Mouse (Mus musculus): Measurements from ENCODE around the gene 1700020A23Rik. TPM values are rescaled to one million over a fixed set of nuclear protein-coding genes. Genes with fewer than 3 reads are reported as not detected.

The 1700020A23Rik gene
- total RNA-seq, 2 experiments from 2014 or later = not detected

DNA sequence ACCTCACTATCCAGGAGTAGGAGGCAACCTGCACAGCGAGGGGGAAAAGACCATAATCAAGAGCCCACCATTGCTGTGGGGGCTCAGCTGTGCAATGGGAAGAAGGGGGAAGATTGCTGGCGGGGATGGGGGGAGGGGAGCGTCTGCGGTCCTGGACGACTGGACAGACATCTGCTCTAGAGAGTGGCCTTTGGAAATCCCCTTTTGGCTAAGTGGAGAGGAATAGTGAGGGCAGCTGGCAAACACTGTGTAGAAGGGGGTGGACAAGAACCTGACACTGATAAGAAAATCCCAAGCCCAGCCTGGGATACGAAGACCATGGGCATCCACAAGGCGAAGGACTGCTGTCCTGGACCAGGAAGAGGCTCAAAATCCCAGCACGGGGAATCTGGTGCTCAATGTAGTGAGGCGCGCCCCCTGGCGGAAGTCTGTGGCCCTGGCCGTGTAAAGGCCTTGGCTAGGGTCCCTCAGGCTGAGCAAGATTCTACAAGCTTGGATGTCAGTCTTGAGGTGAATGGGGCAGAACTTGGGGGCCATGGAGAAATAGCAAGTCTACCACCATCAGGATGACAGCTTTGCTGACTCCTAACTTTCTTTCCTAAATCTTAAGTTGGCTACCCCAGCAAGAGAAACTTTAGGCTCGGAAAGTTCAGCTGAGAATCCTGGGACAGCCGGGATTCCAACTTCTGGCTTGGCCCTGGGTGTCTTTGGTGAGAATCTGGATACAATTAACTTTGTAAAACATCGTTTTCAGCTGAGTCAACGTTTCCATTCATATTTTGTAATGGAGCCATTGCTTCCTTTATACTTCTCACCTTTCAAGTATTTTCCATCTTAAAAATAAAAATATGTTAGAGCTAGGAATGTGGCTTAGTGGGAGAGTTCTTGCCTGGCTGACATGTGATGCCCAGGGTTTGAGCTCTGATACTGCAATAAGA lies 6.8 kb downstream of the 1700020A23Rik start:
- DNase-seq = peak; percentile 87 to 93
- intact Hi-C loops (cut with DNase I) = loop anchor here (1.0 kb wide), 1 partner anchor 121 kb away; no protein-coding TSS in a partner anchor

DNA sequence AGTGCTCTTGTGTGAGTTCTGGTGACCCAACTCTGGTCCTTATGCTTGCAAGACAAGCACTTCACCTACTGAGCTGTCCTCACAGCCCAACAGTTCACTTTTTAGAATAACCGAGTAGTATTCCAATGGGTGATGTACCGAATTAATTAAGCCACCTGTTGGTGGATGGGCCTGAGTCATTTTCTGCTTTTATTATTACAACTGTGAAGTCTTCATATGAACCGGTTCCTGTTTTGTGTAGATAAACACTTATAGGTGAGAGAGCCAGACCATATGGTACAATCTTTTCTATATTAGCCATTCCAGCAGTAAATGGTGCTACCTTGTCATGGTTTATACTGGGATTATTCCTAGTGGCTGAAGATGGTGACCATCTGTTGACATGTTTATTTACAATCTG lies 7.7 kb downstream of the 1700020A23Rik start:
- no peak for DNase-seq
- intact Hi-C loops (cut with DNase I) = no loop called here

DNA sequence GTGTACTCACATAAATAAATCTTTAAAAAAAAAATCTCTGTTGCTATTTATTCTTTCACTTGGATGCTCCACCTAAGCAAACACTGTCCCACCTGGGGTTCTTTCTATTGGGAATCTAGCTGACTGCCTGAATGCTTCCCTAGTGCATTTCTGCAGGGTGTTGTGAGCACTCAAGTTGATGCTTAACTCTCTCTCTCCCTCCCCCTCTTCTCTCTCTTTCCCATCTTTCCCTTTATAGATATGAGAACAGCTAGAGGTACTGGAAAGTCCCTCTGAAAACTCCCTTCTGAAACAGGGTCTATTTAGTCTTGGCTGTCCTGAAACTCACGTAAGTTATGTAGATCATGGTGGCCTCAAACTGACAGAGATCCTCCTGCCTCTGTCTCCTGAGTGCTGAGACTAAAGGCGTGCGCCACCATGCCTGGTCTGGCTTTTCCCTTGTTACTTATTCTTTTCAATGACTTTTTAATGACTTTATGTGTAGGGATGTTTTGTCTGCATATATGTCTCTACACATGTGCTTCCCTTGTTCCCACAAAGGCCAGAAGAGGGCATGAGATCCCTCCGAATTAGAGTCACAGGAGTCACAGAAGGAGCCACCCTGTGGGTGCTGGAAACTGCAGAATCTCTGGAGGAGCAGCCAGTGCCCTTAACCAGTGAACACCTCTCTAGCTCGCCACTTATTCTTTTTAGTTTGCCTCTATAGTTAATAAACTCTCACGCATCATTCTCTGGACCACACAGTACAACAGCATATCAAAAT lies 9.2 kb downstream of the 1700020A23Rik start:
- no peak for DNase-seq
- intact Hi-C loops (cut with DNase I) = no loop called here

DNA sequence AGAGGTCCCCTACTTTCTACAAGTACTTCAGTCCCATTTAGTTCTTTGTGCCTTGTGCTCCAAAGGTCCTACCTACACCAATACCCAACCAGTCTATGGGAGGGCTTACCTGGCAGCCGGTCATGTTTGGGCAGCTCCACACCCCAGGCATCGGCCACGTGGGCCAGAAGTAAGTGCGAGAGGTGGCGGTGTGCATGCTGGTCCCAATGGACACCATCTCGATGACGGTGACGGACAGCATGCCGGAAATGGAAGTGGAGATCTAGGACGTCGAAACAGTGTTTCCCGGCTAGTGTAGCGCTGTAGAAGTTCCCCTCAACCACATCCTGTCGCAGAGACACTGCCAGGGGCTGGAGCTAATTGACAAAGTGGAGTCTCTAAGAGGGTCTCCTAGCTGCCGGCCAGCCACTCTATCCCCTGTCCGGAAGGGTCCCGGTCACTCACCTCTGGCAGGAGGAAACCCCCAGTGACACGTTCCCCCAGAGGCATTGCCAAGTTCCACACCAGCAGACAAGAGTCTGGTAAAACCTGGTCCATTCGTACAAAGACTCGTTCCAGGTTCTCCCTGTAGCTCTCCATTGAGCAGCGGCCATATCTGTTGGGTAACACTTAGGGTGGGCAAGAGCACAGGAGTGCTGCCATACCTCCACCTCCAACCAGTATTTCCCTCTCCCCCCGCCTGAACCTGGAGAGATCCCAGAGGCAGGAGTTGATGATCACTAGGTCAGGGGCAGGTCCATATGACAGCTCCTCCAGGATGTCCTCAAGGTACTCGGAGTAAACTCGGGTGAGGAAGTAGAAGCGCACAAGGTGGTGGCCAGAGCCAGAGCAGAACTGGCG lies 16.9 kb downstream of the 1700020A23Rik start:
- intact Hi-C loops (cut with DNase I) = no loop called here
- DNase-seq = no peak

DNA sequence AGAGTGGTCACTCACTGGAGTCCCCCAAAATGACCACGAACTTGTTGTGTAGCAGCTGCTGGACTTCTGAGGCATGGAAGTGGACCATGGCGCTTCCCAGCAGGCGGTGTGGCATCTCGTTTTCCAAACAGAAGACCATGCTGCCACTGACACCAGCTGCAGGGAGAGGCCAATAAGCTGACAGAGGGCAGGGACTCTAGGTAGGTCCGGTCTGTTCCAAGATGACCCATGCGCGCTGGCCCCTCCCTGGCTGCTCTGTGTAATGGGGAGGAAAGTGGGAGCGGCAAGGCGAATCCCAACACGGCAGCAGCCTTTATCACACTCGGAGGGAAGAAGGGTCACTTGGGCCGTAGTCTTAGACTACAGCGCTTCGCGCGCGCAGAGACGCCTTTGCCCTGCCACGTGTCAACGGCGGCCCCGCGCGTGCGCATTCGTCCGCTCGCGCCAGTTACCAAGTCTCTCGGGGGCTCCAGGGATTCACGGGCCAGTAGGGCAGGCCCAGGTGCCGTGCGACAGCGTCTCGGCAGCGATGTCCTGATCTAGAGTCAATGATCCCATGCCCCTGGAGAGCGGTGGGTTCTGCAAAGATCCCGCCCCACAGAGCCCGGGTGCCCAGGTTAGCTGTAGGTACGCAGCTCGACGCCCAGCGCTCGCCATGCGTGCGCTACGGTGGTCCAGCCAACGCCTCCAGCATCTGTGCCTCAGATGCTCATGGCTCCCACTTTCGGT lies 18.5 kb downstream of the 1700020A23Rik start:
- intact Hi-C loops (cut with DNase I) = no loop called here
- peak; percentile 82 to 85 for DNase-seq

DNA sequence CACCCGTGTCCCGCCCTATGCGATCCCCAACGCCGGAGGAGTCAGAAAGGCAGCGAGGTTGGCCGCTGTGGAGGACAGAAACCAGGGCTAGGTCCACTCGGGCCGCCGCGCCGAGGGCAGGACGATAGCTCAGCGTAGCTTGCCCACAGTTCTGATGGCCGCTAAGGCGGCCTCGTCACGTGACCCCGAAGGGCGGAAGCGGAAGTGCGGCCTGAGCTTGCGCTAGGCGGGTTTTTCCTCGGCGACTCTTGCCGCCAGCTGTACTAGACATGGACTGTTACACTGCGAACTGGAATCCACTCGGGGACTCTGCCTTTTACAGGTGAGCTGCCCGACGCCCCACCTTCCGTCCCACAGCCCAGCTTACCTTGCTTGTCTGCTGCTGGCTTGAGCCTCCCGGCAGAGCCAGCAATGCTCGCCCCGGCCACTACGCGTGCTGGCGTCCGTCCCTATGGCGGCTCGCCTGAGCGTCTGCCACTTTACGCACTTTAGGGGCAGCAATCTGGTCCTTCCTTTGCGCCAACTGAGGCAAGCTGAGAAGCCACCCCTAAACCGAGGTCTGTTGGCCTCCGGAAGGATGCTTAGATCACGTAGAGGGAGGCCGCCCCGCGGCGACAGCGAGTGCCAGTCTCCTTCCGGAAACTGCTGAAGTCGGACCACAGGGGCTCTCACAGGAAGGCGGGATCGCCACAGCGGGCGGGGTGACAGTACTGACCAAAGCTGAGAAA lies 19.2 kb downstream of the 1700020A23Rik start, which contains the start of the genes Vps16 and Pced1a:
Vps16 (plus strand) TSS at position 214 of the 728 bp plus-strand sequence.
Pced1a (minus strand) TSS at position 576 of the 728 bp plus-strand sequence.
- intact Hi-C loops (cut with DNase I) = no loop called here
- peak; percentile 96 to 97 for DNase-seq

DNA sequence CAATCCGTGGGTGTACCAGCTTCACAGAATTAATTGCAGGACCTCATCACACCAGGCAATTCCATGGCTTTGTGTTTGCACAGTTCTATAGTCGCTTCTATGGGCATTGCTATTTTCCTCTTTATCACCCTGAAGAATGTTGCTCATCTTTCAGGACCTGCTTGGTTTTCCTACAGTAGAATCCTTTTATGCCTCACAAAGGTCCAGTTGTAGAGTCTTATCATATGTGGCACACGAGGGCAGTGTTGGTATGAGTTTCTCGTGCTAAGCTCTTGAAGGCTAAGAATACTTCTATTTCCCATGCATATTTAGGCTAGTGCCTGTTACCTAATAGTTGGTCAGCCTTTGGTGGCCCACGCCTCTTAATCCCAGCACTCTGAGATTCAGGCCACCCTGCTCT lies 20.1 kb downstream of the 1700020A23Rik start:
- intact Hi-C loops (cut with DNase I) = no loop called here
- DNase-seq = peak; percentile 21 to 33

DNA sequence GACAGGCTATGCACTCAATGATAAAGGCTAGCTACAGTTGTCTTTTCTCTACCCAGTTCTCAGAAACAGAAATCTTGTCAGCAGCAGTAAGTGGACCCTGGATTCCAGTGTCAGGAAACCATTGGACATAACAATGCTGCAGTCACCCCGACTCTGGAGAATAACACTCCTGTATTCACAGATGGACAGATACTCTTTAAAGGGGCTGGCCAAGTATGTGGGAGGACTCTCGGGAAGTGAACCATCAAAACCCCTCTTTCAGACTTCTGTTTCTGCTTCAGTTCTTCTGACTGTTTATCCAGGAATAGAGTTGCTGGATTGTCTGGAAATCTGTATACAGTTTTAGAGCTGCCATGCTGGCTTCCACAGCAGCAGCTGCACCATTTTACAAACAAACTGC lies 24.8 kb downstream of the 1700020A23Rik start:
- intact Hi-C loops (cut with DNase I) = loop anchor here (5.0 kb wide), 1 partner anchor 97 kb away; no protein-coding TSS in a partner anchor

DNA sequence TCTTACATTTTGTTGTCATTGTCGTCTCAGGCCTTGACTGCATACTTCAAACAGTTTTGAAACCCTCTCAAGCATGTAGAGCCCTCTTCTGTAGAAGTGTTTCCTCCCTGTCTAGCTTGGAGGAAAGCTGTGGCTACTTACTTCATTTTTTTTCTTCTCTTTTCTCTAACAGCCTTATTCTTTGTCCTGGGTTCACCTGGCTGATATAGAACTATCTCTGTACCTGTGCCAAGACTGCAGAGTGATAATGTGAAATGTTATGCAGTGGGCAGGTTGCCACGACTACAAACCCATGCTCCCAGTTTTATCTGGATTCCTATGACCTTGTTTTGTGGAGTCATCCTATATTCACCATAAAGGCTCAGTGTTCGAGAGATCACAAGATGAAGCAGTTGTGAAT lies 25.4 kb downstream of the 1700020A23Rik start:
- intact Hi-C loops (cut with DNase I) = loop anchor here (5.0 kb wide), 1 partner anchor 97 kb away; no protein-coding TSS in a partner anchor

More for the DNA sequence above, 24.8 kb downstream of the 1700020A23Rik start:
- no peak for DNase-seq

DNA sequence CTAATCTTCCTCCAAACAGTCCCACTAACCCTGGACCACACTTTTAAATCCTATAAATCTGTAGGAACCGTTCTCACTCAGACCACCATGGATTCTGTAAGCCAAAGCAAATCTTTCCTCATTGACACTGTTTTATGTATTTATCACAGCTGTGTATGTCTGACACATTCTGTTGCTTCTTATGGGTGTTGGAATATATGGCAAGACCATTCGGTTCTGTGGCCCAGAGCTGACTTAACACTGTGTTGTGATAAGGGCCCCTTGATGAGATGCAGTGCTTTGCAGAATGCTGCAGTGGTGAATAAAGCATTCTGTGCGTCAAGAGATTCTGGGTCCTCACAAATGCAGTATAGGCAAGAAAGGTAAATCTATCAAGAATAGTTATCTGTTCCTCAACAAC lies 27.1 kb downstream of the 1700020A23Rik start:
- intact Hi-C loops (cut with DNase I) = loop anchor here (5.0 kb wide), 1 partner anchor 95 kb away; no protein-coding TSS in a partner anchor
- no peak for DNase-seq

More for the DNA sequence above, 25.4 kb downstream of the 1700020A23Rik start:
- no peak for DNase-seq

DNA sequence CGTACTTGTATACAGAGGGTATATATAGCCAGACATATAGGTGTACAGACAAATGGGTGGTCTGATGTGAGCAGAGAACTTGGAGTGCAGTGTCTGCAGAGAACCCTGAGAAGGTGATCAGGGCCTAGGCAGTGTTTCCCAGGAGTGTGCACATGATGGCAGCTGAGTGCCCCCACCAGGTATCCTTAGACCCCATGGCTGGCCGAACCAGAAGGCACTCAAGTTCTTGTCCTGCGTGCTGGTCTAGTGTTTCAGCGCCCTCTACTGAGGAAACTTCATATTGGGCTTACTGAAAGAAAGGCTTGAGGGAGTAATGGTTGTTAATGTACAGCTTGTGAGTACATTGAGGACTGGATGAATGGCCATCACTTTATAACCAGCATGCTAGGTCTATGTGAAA lies 28.1 kb downstream of the 1700020A23Rik start:
- peak; percentile 58 to 72 for DNase-seq
- intact Hi-C loops (cut with DNase I) = loop anchor here (5.0 kb wide), 1 partner anchor 94 kb away; no protein-coding TSS in a partner anchor

DNA sequence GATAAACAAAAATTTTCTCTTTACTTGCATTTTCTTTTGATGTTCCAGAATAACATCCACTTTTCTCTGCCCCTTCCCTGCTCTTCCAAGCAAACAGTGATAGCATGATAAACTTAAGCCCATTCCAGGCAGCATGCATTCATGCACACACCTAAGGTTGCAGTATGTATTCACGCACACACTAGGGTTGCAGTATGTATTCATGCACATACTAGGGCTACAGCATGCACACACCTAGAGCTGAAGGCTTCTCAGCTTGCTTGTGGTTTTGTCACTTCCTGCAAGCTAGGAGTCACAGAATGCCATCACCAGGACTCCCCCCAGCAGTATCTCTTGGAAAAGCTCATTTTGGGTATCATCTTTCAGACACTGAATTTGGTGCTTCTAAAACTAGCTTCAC lies 31.7 kb downstream of the 1700020A23Rik start:
- intact Hi-C loops (cut with DNase I) = no loop called here
- DNase-seq = no peak

DNA sequence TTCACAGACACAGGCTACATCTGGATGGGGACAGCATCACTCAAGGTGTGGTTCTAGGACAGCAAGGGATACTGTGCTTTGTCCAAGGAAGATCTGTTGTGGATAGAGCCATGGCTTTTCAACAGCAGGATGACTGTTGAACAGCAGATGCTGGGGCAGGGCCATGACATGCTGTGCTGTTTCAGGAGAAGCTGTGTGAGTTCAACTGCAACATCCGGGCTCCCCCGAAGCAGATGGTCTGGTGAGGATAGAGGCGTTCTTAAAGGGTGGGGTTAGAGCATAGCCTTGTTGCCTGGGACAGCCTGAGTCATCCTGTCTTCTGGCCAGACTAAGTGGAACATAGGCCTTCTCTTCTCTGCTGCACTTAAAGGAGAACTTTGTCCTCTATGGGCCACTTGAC lies 33.8 kb downstream of the 1700020A23Rik start:
- DNase-seq = peak in 1 of 2 experiments; percentile 29
- intact Hi-C loops (cut with DNase I) = no loop called here

DNA sequence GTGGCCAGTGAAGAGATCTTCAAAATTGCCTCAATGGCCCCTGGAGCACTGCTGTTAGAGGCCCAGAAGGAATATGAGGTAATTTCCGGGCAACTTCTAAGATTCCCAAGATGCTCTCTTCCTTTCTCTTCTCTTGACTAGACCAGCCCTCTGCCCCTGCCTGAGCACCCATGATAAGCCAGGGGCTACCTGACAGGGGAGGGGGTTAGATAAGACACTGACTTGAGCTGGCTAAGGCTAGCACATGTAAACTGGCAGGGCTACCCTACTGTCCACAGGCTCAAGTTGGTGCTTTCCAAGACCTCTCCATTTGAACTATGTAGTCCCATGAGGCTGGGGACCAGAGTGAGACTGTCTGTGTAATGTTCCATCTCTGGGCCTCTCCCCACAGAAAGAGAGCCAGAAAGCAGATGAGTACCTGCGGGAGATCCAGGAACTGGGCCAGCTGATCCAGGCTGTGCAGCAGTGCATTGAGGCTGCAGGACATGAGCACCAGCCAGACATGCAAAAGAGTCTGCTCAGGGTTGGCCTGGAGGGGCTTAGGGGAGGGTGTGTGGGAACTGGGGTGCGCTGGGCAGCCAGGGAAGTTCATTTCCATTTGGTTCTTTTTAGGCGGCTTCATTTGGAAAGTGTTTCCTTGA lies 34.9 kb downstream of the 1700020A23Rik start:
- intact Hi-C loops (cut with DNase I) = no loop called here
- no peak for DNase-seq

DNA sequence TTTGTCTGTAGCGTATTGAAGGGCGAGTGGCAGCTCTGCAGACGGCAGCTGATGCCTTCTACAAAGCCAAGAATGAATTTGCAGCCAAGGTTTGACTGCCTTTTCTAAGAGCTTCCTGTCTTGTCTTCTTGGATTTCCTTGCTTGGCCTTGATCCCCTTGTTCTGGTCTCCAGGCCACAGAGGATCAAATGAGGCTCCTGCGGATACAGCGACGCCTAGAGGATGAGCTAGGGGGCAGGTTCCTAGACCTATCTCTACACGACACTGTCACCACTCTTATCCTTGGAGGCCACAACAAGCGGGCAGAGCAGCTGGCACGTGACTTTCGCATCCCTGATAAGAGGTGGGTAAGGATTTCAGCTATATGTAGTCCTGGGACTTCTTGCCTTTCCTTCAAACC lies 37.1 kb downstream of the 1700020A23Rik start:
- intact Hi-C loops (cut with DNase I) = no loop called here
- no peak for DNase-seq

DNA sequence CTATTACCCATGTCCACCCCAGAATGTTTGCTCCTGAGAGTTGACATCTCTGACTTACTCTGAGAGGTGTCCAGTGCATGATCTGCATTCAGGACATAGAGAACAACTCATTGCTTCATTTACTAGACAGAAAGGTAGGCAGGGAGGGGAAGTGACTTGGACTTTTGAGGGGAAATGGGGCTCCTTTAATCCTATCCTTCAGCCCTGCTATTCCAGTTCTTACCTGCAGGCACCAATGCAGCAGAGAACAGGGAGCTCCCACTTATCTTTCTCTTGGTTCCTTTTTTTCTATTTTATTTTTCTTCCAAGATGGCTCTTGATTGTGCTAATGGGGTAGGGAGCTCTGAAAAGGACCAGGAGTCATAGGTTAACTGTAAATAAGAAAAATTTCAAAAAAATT lies 43.4 kb downstream of the 1700020A23Rik start:
- intact Hi-C loops (cut with DNase I) = no loop called here
- no peak for DNase-seq

DNA sequence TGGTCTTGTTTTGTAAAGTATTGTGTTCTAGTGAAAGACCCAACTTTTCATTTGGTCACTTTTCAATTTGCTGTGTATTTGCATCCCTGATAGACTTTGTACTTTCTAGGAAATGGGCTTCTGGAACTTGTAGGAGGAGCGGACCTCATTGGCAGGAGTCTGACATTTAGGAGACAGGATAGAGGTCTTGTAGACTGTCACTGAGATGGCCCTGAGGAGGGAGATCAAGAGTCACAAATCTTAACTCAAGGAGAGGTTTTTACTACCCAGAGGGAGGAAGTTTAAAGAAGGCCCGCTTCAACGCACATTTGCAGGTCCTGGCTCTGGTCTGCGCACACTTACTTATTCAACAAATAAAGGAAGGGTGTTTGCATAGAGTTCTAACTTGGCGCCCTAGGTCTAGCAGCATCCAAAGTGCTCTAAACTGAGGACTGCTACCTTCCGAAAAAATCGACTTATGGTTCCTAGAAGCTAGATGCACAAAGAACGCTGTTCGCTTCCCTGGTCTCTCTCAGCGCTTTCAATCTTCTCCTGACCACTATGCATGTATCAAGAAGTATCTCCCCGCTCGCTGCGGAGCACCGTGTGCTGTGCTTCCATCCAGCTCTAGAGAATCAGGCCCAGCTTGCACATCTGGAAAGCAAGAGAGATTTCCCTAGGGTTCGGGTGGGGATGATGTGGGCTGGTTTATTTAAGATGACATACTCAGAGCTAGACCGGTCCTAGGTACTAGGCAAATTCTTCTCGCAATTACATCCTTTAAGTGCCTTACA lies 44.1 kb downstream of the 1700020A23Rik start:
- intact Hi-C loops (cut with DNase I) = no loop called here
- DNase-seq = peak; percentile 22 to 33
